Mouse (Mus musculus) midbrain, embryonic 16.5 days (tissue): ENCODE results near the gene Lhfp. TPM values are rescaled to one million over a fixed set of nuclear protein-coding genes. Genes with fewer than 3 reads are reported as not detected.

Source experiments
- ATAC-seq: fragments of 200-750 bp; cut with Nextera tagmentation; 2 replicates; pipeline ENCODE4 v1.8.0; 2017; ENCODE audit warnings: moderate TSS enrichment
- H3K27ac ChIP-seq: fragments of 300-500 bp; sonication (generic); 2 replicates; pipeline ENCODE4 v1.5.1; 2014; ENCODE audit warnings: mild to moderate bottlenecking, low read length, mixed read lengths
- H3K27me3 ChIP-seq: fragments of 300-500 bp; sonication (generic); 2 replicates; pipeline ENCODE4 v1.6.1; 2014; ENCODE audit warnings: low read depth, low read length, mixed read lengths; ENCODE audit not compliant: control insufficient read depth, insufficient read depth
- H3K36me3 ChIP-seq: fragments of 300-500 bp; sonication (generic); 2 replicates; pipeline ENCODE4 v1.6.1; 2014; ENCODE audit warnings: mild to moderate bottlenecking, low read length, moderate library complexity, mixed read lengths; ENCODE audit not compliant: control insufficient read depth, insufficient read depth
- H3K4me1 ChIP-seq: fragments of 300-500 bp; sonication (generic); 2 replicates; pipeline ENCODE4 v1.6.1; 2014; ENCODE audit warnings: mild to moderate bottlenecking, low read length, mixed read lengths; ENCODE audit not compliant: control insufficient read depth, insufficient read depth
- H3K4me2 ChIP-seq: fragments of 300-500 bp; sonication (generic); 2 replicates; pipeline ENCODE4 v1.6.1; 2014; ENCODE audit warnings: mild to moderate bottlenecking, low read length, mixed read lengths
- H3K4me3 ChIP-seq: fragments of 300-500 bp; sonication (generic); 2 replicates; pipeline ENCODE4 v1.5.1; 2014; ENCODE audit warnings: low read depth, mild to moderate bottlenecking, low read length, moderate library complexity, mixed read lengths
- H3K9ac ChIP-seq: fragments of 300-500 bp; sonication (generic); 2 replicates; pipeline ENCODE4 v1.6.1; 2014; ENCODE audit warnings: low read depth, low read length, mixed read lengths
- H3K9me3 ChIP-seq: fragments of 300-500 bp; sonication (generic); replicated peaks from 2 replicates; pipeline ENCODE4 v1.6.1; 2014; ENCODE audit warnings: mild to moderate bottlenecking, low read length, mixed read lengths; ENCODE audit not compliant: control insufficient read depth, poor library complexity, severe bottlenecking
- WGBS: fragments of 180-500 bp; shearing (Covaris S2); extraction: QIAGEN DNeasy Blood & Tissue Kit; methylation state at CpG from one replicate; pipeline ENCODE4 v1.1.7; 2014; 5-methylcytosine and 5-hydroxymethylcytosine counted together
- polyA plus RNA-seq: library from polyadenylated mRNA; unstranded; fragments of >200 nt; fragmentation: Nextera tagmentation; extraction: Ambion mirVana; gene quantifications from 2 replicates; pipeline ENCODE4 v1.2.1, GENCODE M21; 2015

Gene Lhfp
- polyA plus RNA-seq, 1 experiment from 2014 or later, result 64.1 TPM

- Histone ChIP-seq H3K4me1 (peaks cover 4% of the 10 kb centered on the region; the same call in 1 of the 2 replicates), H3K9me3 (no peaks in the 10 kb centered on the region), H3K4me3 (no peak overlapping the region), H3K9ac (no peak overlapping the region), H3K27me3 (peaks cover 3% of the 10 kb centered on the region; the same call in 1 of the 2 replicates), H3K27ac (no peak overlapping the region), H3K4me2 (no peak overlapping the region), H3K36me3 (no peaks in the 10 kb centered on the region)
- no peak for ATAC-seq
- WGBS, result 87% methylated on average over 7 of the region's 7 CpGs
Measured at GRCm38 (mm10) chr3:53036941-53037340, 4.4 kb upstream of the Lhfp start.

- Histone ChIP-seq H3K27me3 (peaks cover 3% of the 10 kb centered on the region; the same call in 1 of the 2 replicates), H3K4me3 (no peak overlapping the region), H3K4me1 (peaks cover 19% of the 10 kb centered on the region), H3K9ac (no peak overlapping the region), H3K36me3 (no peaks in the 10 kb centered on the region), H3K27ac (no peak overlapping the region), H3K4me2 (no peak overlapping the region), H3K9me3 (no peaks in the 10 kb centered on the region)
- no peak for ATAC-seq
- WGBS, result 71% methylated on average over 5 of the region's 5 CpGs
Measured at GRCm38 (mm10) chr3:53038913-53039312, 2.4 kb upstream of the Lhfp start.

- H3K27me3 ChIP-seq, result peaks cover 3% of the 10 kb centered on the region; the same call in 1 of the 2 replicates
- peaks cover 20% of the 10 kb centered on the region for H3K4me1 ChIP-seq
- no peaks in the 10 kb centered on the region for H3K9me3 ChIP-seq
- no peak overlapping the region for H3K4me2 ChIP-seq
- no peak overlapping the region for H3K9ac ChIP-seq
- WGBS, result 70% methylated on average over 8 of the region's 8 CpGs
- no peaks in the 10 kb centered on the region for H3K36me3 ChIP-seq
- no peak for ATAC-seq
- no peak overlapping the region for H3K4me3 ChIP-seq
- H3K27ac ChIP-seq, result no peak overlapping the region
Measured at GRCm38 (mm10) chr3:53039746-53040145, 1.6 kb upstream of the Lhfp start.

- no peaks in the 10 kb centered on the region for H3K9me3 ChIP-seq
- ATAC-seq, result peak; percentile 50
- peak overlapping the region; percentile 79 for H3K9ac ChIP-seq
- H3K36me3 ChIP-seq, result no peaks in the 10 kb centered on the region
- peak overlapping the region; percentile 68 for H3K27ac ChIP-seq
- 6% methylated on average over 17 of the region's 17 CpGs for WGBS
- peak overlapping the region; percentile 82 for H3K4me2 ChIP-seq
- H3K4me3 ChIP-seq, result peak overlapping the region; percentile 77
- H3K4me1 ChIP-seq, result peaks cover 20% of the 10 kb centered on the region
- peaks cover 3% of the 10 kb centered on the region; the same call in 1 of the 2 replicates for H3K27me3 ChIP-seq
Measured at GRCm38 (mm10) chr3:53040593-53041410, 526 bp upstream of the Lhfp start.

- peaks cover 20% of the 10 kb centered on the region for H3K4me1 ChIP-seq
- H3K9ac ChIP-seq, result peak overlapping the region; percentile 79
- H3K4me2 ChIP-seq, result peak overlapping the region; percentile 82
- peak overlapping the region; percentile 77 for H3K4me3 ChIP-seq
- H3K27ac ChIP-seq, result peak overlapping the region; percentile 68
- no peaks in the 10 kb centered on the region for H3K36me3 ChIP-seq
- peaks cover 3% of the 10 kb centered on the region; the same call in 1 of the 2 replicates for H3K27me3 ChIP-seq
- H3K9me3 ChIP-seq, result no peaks in the 10 kb centered on the region
- 21% methylated on average over 9 of the region's 9 CpGs for WGBS
- no peak for ATAC-seq
Measured at GRCm38 (mm10) chr3:53042240-53042567, 876 bp downstream of the Lhfp start.

DNA sequence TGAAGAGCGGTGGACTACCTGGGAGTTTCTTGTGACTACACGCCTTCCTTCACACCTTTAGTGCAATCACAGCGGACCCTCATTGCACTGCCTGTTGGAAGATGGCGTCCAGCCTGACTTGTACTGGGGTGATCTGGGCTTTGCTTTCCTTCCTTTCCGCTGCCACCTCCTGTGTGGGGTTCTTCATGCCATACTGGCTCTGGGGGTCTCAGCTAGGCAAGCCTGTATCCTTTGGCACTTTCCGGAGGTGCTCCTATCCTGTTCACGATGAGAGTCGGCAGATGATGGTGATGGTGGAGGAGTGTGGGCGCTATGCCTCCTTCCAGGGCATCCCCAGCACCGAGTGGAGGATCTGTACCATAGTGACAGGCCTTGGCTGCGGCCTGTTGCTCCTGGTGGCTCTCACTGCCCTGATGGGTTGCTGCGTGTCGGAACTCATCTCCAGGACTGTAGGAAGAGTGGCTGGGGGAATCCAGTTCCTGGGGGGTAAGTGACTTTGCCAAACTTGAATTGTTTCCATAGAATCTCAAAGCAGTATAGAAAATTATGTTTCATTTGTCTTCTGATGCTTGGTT lies 2.0 kb downstream of the Lhfp start:
- H3K4me1 ChIP-seq, result peaks cover 20% of the 10 kb centered on the region
- 89% methylated on average over 13 of the region's 13 CpGs for WGBS
- peak overlapping the region; percentile 77 for H3K4me3 ChIP-seq
- no peak overlapping the region for H3K27ac ChIP-seq
- no peaks in the 10 kb centered on the region for H3K9me3 ChIP-seq
- H3K4me2 ChIP-seq, result peak overlapping the region; percentile 82
- ATAC-seq, result no peak
- H3K9ac ChIP-seq, result no peak overlapping the region
- no peaks in the 10 kb centered on the region for H3K36me3 ChIP-seq
- peaks cover 3% of the 10 kb centered on the region; the same call in 1 of the 2 replicates for H3K27me3 ChIP-seq

DNA sequence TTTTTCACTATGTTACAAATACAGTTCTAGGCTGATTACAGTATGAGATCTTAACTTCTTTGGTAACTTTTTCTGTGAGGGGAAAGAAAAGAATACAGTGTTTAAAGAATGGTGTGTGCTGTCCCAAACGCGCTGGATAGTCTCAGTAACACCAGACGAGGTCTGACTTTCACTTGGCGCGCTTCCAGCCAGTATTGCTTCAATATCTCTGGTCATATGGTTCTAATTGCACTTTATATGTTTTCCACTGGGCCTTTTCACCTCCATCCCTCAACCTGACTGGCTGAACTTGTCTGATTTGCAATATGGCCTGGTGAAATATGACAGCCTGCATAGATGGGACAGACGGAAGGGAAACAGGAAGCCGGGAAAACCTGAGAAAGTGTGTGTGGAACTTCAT lies 2.9 kb downstream of the Lhfp start:
- Histone ChIP-seq H3K4me1 (peaks cover 20% of the 10 kb centered on the region), H3K27ac (no peak overlapping the region), H3K9me3 (no peaks in the 10 kb centered on the region), H3K36me3 (no peaks in the 10 kb centered on the region), H3K9ac (no peak overlapping the region), H3K27me3 (peaks cover 3% of the 10 kb centered on the region; the same call in 1 of the 2 replicates), H3K4me2 (peak overlapping the region; percentile 82), H3K4me3 (peak overlapping the region; percentile 29)
- ATAC-seq, result no peak
- 71% methylated on average over 7 of the region's 7 CpGs for WGBS

GRCm38 (mm10) chr3:53044682-53045299 lies 3.5 kb downstream of the Lhfp start:
- H3K4me3 ChIP-seq, result peak overlapping the region; percentile 29
- H3K9me3 ChIP-seq, result no peaks in the 10 kb centered on the region
- no peak for ATAC-seq
- peaks cover 20% of the 10 kb centered on the region for H3K4me1 ChIP-seq
- H3K27me3 ChIP-seq, result peaks cover 3% of the 10 kb centered on the region; the same call in 1 of the 2 replicates
- peak overlapping the region; percentile 82 for H3K4me2 ChIP-seq
- H3K9ac ChIP-seq, result no peak overlapping the region
- WGBS, result 51% methylated on average over 11 of the region's 11 CpGs
- no peaks in the 10 kb centered on the region for H3K36me3 ChIP-seq
- no peak overlapping the region for H3K27ac ChIP-seq

GRCm38 (mm10) chr3:53045697-53046096 lies 4.4 kb downstream of the Lhfp start:
- no peak overlapping the region for H3K4me3 ChIP-seq
- H3K4me1 ChIP-seq, result peaks cover 18% of the 10 kb centered on the region
- no peaks in the 10 kb centered on the region for H3K36me3 ChIP-seq
- peak overlapping the region; percentile 28 for H3K4me2 ChIP-seq
- H3K27ac ChIP-seq, result no peak overlapping the region
- ATAC-seq, result no peak
- WGBS, result 86% methylated on average over 4 of the region's 4 CpGs
- no peak overlapping the region for H3K9ac ChIP-seq
- no peaks in the 10 kb centered on the region; the same call in 1 of the 2 replicates for H3K27me3 ChIP-seq
- no peaks in the 10 kb centered on the region for H3K9me3 ChIP-seq
